Mouse (Mus musculus) stomach, embryonic 15.5 days (tissue): ENCODE data around the gene Rasl10a. TPM values are rescaled to one million over a fixed set of nuclear protein-coding genes. Genes with fewer than 3 reads are reported as not detected.

ENCODE experiments used
- ATAC-seq: fragments of 200-750 bp; cut with Nextera tagmentation; 2 replicates; pipeline ENCODE4 v1.8.0; 2017; ENCODE audit warnings: low read depth, moderate number of reproducible peaks, moderate TSS enrichment; ENCODE audit not compliant: insufficient read depth, low FRiP score
- H3K27ac ChIP-seq: fragments of 300-500 bp; sonication (generic); 2 replicates; pipeline ENCODE4 v1.5.1; 2015; ENCODE audit warnings: mild to moderate bottlenecking, inconsistent platforms
- H3K27me3 ChIP-seq: fragments of 300-500 bp; sonication (generic); replicated peaks from 2 replicates; pipeline ENCODE4 v1.6.1; 2015; ENCODE audit warnings: inconsistent platforms
- H3K36me3 ChIP-seq: fragments of 300-500 bp; sonication (generic); 2 replicates; pipeline ENCODE4 v1.6.1; 2015; ENCODE audit warnings: inconsistent platforms
- H3K4me1 ChIP-seq: fragments of 300-500 bp; sonication (generic); 2 replicates; pipeline ENCODE4 v1.6.1; 2015; ENCODE audit warnings: inconsistent platforms
- H3K4me2 ChIP-seq: fragments of 300-500 bp; sonication (generic); 2 replicates; pipeline ENCODE4 v1.6.1; 2015; ENCODE audit warnings: mild to moderate bottlenecking, inconsistent platforms
- H3K4me3 ChIP-seq: fragments of 300-500 bp; sonication (generic); replicated peaks from 2 replicates; pipeline ENCODE4 v1.5.1; 2015; ENCODE audit warnings: inconsistent platforms
- H3K9ac ChIP-seq: fragments of 300-500 bp; sonication (generic); 2 replicates; pipeline ENCODE4 v1.6.1; 2015; ENCODE audit warnings: inconsistent platforms
- H3K9me3 ChIP-seq: fragments of 300-500 bp; sonication (generic); 2 replicates; pipeline ENCODE4 v1.6.1; 2016; ENCODE audit warnings: inconsistent platforms
- WGBS: fragments of 180-500 bp; shearing (Covaris S2); methylation state at CpG from one replicate; pipeline ENCODE4 v1.1.7; 2015; 5-methylcytosine and 5-hydroxymethylcytosine counted together
- polyA plus RNA-seq: library from polyadenylated mRNA; unstranded; fragments of >200 nt; fragmentation: Nextera tagmentation; extraction: Ambion mirVana; gene quantifications from 2 replicates; pipeline ENCODE4 v1.2.1, GENCODE M21; 2015

Rasl10a gene
- 0.71 and 1.3 TPM in 2 replicates for polyA plus RNA-seq

DNA sequence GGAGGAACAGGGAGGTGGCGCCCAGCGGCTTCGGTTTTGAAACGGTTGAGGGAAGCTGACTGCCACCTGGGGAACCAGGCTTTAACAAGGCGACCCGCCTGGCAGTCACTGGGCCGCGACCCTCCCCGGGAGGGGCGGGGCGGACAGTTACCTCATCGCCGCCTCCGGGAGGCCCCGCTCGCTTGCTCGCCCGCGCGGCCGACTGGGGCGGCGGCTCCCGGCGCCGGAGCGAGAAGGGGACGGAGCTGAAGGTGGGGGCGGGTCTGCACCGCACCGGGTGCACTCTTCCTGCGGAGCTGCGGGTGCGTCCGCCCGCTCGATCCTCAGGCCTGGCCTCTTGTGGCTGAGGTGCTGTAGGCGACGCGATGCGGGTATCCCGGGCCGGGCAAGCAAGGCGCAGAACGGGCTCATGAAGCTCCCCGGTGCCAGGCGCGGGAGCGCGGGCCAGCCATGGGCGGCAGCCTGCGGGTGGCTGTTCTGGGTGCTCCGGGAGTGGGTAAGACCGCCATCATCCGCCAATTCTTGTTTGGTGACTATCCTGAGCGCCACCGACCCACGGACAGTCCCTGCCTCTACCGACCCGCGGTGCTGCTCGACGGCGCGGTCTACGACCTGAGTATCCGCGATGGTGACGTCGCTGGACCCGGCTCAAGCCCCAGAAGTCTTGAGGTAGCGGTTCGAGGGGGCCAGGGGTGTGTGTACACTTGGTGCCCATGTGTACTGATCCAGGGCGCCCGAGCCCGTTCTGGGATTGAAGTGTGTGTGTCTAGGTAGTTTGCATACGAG, at the start of gene Rasl10a:
Rasl10a (plus strand) TSS at position 273 of the 786 bp plus-strand sequence.
- H3K9ac ChIP-seq: 0 out of 2 replicates have a peak within 1 kb of the TSS, but pooled peaks have one; percentile 13
- WGBS: 2% methylated on average over 77 of the region's 77 CpGs
- peak within 1 kb of the TSS; percentile 48 for H3K4me3 ChIP-seq
- ATAC-seq: no peak
- peaks cover 53% of the 10 kb centered on the region for H3K4me1 ChIP-seq
- peak within 1 kb of the TSS; percentile 98 for H3K4me2 ChIP-seq
- no peaks in the 10 kb centered on the region for H3K36me3 ChIP-seq
- no peaks in the 10 kb centered on the region for H3K9me3 ChIP-seq
- H3K27ac ChIP-seq: no peak within 1 kb of the TSS
- peaks cover 59% of the 10 kb centered on the region for H3K27me3 ChIP-seq

DNA sequence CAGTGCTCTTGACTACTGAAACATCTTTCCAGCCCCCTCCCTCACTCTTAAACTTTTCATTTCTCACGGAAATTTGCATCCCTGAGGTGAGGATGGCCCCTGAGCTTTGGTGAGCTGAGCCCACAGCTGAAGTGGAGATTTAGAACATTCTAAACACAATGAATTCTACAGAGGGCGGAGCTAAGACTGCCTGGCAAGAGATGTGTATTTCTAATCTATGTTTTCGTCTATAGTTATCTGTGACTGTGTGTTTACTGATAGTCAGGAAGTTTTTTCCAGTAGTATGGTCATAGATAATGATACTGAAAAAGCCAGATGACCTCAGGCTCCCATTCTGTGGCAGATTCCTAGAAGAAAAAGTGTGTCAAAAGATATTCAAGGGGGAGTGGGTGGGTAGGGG, 49.1 kb upstream of the Rasl10a start:
- Histone ChIP-seq H3K9me3 (no peaks in the 10 kb centered on the region), H3K27me3 (no peaks in the 10 kb centered on the region), H3K27ac (no peak overlapping the region), H3K9ac (no peak overlapping the region), H3K36me3 (no peaks in the 10 kb centered on the region), H3K4me2 (no peak overlapping the region), H3K4me3 (no peak overlapping the region), H3K4me1 (peaks cover 3% of the 10 kb centered on the region; the same call in 1 of the 2 replicates)
- WGBS: 63% methylated on average over 3 of the region's 3 CpGs
- ATAC-seq: peak; percentile 63; the same call in 1 of the 2 replicates

DNA sequence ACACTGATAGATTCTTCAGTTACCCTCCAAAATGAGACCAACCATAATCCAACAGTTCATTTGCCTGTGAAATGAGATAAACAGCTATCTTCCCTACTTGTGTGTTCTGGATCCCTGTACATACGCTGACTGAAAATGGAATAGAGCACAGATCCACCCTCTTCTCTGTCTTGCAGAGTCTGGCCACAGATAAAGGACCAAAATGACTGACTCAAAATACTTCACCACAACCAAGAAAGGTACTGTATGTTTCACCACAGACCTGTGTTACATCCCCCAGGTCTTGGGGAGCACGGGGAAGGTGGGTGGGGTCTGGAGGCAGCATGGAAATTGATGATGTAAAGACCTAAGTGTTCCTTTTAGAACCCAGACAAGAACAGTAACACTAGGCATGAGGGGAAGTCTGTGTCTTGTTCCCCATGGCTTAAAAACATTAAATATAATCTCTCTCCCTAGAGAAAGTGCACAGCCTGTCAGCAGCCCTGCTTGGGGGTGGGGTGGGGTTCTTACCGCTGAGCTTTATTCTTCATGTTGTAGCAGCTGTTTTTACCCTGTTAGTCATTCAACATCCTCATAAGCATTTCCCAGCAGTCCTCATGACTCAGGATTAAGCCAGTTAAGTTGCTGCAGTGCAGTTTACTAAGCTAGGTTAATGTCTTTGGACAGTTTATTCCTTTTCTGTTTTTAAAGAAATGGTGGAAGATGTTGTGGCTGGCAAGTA, 48.4 kb upstream of the Rasl10a start:
- H3K4me2 ChIP-seq: no peak overlapping the region
- H3K4me1 ChIP-seq: peaks cover 3% of the 10 kb centered on the region; the same call in 1 of the 2 replicates
- H3K4me3 ChIP-seq: no peak overlapping the region
- no peaks in the 10 kb centered on the region for H3K27me3 ChIP-seq
- H3K36me3 ChIP-seq: peaks cover 4% of the 10 kb centered on the region; the same call in 1 of the 2 replicates
- H3K9ac ChIP-seq: no peak overlapping the region
- no peaks in the 10 kb centered on the region for H3K9me3 ChIP-seq
- ATAC-seq: peak; percentile 78; the same call in 1 of the 2 replicates
- H3K27ac ChIP-seq: no peak overlapping the region
- 75% methylated on average over 3 of the region's 3 CpGs for WGBS

DNA sequence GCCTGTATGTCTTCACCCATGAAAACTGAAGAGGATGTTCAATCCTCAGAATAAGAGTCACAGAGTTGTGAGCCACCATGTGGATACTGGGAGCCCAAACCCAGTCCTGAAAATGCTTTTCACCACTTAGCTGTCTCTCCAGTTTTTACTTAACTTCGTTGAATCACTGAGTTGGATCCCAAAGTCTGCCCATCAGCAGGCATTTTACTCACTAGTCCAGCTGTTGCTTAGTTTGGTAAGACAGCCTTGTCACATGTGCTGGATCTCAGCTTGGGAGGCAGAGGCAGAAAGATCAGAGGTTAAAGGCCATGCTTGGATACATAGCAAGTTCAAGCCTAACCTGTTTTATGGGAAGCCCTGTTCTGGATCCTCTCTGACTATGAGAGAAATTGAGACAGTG, 47.7 kb upstream of the Rasl10a start:
- Histone ChIP-seq H3K9me3 (no peaks in the 10 kb centered on the region), H3K4me1 (peaks cover 3% of the 10 kb centered on the region; the same call in 1 of the 2 replicates), H3K36me3 (peaks cover 4% of the 10 kb centered on the region; the same call in 1 of the 2 replicates), H3K9ac (no peak overlapping the region), H3K27me3 (no peaks in the 10 kb centered on the region), H3K27ac (no peak overlapping the region), H3K4me3 (no peak overlapping the region), H3K4me2 (no peak overlapping the region)
- ATAC-seq: no peak
- WGBS: 85% methylated on average over 1 of the region's 1 CpGs

DNA sequence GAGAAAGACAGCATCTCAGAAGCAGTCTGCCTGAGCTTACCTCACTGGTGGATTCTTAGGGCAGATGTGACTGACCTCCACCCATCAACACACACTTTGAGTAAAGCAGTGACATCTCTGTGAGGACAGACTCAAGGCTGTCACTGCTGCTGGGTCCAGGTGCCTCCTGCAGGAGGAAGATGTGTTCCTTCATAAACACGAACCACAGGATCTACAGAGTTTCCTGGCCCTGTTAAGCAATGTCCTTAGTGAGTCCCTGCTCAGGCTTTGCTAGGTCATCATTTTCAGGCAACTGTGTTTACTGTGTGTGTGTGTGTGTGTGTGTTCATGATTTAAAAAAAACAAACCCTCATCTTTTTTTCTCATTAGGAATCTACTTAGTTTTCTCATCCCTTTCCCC, 46.4 kb upstream of the Rasl10a start:
- peaks cover 3% of the 10 kb centered on the region; the same call in 1 of the 2 replicates for H3K4me1 ChIP-seq
- no peaks in the 10 kb centered on the region for H3K27me3 ChIP-seq
- H3K9ac ChIP-seq: no peak overlapping the region
- H3K36me3 ChIP-seq: peaks cover 10% of the 10 kb centered on the region
- ATAC-seq: no peak
- H3K27ac ChIP-seq: no peak overlapping the region
- H3K4me2 ChIP-seq: no peak overlapping the region
- no peaks in the 10 kb centered on the region for H3K9me3 ChIP-seq
- 68% methylated on average over 1 of the region's 1 CpGs for WGBS
- no peak overlapping the region for H3K4me3 ChIP-seq

DNA sequence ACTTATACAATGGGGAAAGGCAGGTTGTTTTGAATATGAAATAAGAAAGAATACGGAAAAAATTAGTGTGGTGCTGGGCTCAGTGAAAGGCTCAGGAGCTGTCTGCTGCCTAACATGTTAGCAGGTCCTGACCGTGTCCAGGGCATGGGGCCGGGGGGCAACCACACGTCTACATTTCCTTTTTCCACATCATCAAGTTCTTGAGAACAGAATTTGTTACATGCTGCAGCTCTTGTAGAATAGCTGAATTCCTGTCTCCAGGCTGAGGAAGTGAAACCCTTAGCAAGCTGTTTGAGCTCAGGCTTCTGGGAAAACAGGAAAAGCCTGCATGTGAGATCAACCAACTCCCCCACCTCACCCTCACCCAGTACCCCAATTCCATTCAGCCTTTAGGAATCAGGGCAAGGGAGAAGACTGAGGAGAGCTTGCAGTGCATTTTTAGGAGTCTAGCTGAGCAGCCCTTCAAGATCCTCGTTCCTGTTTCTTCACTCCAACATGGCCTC, 45.7 kb upstream of the Rasl10a start:
- no peaks in the 10 kb centered on the region for H3K27me3 ChIP-seq
- H3K9me3 ChIP-seq: no peaks in the 10 kb centered on the region
- H3K4me3 ChIP-seq: no peak overlapping the region
- no peak overlapping the region for H3K27ac ChIP-seq
- H3K4me1 ChIP-seq: peaks cover 3% of the 10 kb centered on the region; the same call in 1 of the 2 replicates
- ATAC-seq: no peak
- 84% methylated on average over 5 of the region's 5 CpGs for WGBS
- H3K4me2 ChIP-seq: no peak overlapping the region
- no peak overlapping the region for H3K9ac ChIP-seq
- peaks cover 17% of the 10 kb centered on the region for H3K36me3 ChIP-seq

DNA sequence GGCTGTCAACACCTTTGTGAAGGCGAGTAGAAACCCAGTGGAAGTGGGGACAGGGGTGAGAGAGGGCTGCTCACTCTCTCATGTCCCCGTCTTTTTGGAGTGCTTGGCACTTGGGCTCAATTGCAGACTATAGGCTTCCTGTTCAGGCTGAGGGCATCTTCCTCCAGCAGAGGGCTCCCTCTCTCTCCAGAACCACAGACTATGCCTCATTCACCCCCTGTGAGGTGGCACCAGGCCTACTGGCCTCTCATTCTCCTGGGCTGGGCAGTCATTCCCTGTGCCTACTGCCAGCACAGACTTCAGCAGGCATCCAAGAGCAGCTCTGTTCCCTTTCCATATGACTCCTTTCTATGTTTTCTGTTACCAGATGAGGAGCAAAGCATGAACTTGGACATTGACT, 42.2 kb upstream of the Rasl10a start:
- no peak overlapping the region for H3K4me3 ChIP-seq
- H3K9me3 ChIP-seq: no peaks in the 10 kb centered on the region
- H3K27me3 ChIP-seq: no peaks in the 10 kb centered on the region
- no peak overlapping the region for H3K9ac ChIP-seq
- H3K36me3 ChIP-seq: peaks cover 38% of the 10 kb centered on the region
- H3K4me2 ChIP-seq: no peak overlapping the region
- no peak for ATAC-seq
- H3K27ac ChIP-seq: no peak overlapping the region
- WGBS: 56% methylated on average over 2 of the region's 2 CpGs
- no peaks in the 10 kb centered on the region for H3K4me1 ChIP-seq

DNA sequence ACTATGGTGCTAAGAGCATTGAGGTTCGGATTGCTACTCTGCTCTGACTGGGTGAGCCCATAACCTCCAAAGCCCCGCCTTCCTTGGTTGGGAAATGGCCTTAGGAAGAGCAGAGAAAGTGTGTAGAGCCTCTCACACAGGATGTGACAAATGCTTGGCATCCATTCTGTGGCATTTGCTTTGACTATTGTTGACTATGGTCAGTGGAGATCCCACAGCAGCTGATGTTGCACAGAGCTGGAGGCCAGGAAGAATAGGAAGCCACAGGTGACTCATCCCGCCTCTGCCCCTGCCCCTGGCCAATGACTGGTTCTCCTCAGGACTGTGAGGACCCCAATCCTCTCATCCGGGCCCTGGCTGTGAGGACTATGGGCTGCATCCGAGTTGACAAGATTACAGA, 41.6 kb upstream of the Rasl10a start:
- no peak overlapping the region for H3K27ac ChIP-seq
- H3K9me3 ChIP-seq: no peaks in the 10 kb centered on the region
- no peak for ATAC-seq
- no peak overlapping the region for H3K4me2 ChIP-seq
- no peak overlapping the region for H3K9ac ChIP-seq
- H3K4me1 ChIP-seq: no peaks in the 10 kb centered on the region
- H3K27me3 ChIP-seq: no peaks in the 10 kb centered on the region
- WGBS: 94% methylated on average over 5 of the region's 5 CpGs
- no peak overlapping the region for H3K4me3 ChIP-seq
- peaks cover 38% of the 10 kb centered on the region for H3K36me3 ChIP-seq

GRCm38 (mm10) chr11:5017506-5017905, 40.4 kb upstream of the Rasl10a start:
- no peak overlapping the region for H3K9ac ChIP-seq
- WGBS: 69% methylated on average over 6 of the region's 6 CpGs
- no peaks in the 10 kb centered on the region for H3K27me3 ChIP-seq
- no peak overlapping the region for H3K27ac ChIP-seq
- H3K9me3 ChIP-seq: no peaks in the 10 kb centered on the region
- H3K4me2 ChIP-seq: no peak overlapping the region
- no peaks in the 10 kb centered on the region for H3K4me1 ChIP-seq
- H3K36me3 ChIP-seq: peaks cover 44% of the 10 kb centered on the region
- no peak overlapping the region for H3K4me3 ChIP-seq
- ATAC-seq: no peak

GRCm38 (mm10) chr11:5025108-5025507, 32.8 kb upstream of the Rasl10a start:
- peaks cover 41% of the 10 kb centered on the region for H3K36me3 ChIP-seq
- H3K9me3 ChIP-seq: no peaks in the 10 kb centered on the region

GRCm38 (mm10) chr11:5028228-5028627, 29.7 kb upstream of the Rasl10a start:
- WGBS: 95% methylated on average over 7 of the region's 7 CpGs

More at GRCm38 (mm10) chr11:5025108-5025507, 32.8 kb upstream of the Rasl10a start:
- no peak overlapping the region for H3K9ac ChIP-seq
- no peak overlapping the region for H3K27ac ChIP-seq
- H3K4me3 ChIP-seq: no peak overlapping the region
- H3K27me3 ChIP-seq: no peaks in the 10 kb centered on the region
- 90% methylated on average over 1 of the region's 1 CpGs for WGBS
- H3K4me2 ChIP-seq: no peak overlapping the region
- no peaks in the 10 kb centered on the region for H3K4me1 ChIP-seq
- no peak for ATAC-seq

DNA sequence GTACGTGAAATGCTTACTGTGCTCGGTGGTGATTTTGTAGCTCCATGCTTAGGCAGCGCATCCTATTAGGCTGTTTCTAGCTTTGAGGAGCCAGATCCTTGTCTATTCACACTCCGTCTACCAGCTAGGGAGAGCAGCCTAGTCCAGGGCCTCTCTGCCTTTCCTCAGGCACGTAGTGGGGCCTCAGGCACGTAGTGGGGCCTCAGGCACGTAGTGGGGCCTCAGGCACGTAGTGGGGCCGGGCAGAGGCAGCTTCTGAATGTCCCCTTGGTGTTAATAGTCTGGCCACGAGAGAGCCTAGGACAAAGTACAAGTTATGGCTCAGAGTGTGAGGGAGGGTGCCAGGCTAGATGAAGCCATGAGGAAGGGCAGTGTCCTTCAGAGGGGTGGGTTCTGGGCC, 25.2 kb upstream of the Rasl10a start:
- H3K4me3 ChIP-seq: no peak overlapping the region
- peaks cover 31% of the 10 kb centered on the region for H3K36me3 ChIP-seq
- H3K9ac ChIP-seq: no peak overlapping the region
- no peak overlapping the region for H3K27ac ChIP-seq
- no peaks in the 10 kb centered on the region for H3K27me3 ChIP-seq
- 92% methylated on average over 10 of the region's 10 CpGs for WGBS
- H3K4me2 ChIP-seq: no peak overlapping the region
- no peaks in the 10 kb centered on the region for H3K9me3 ChIP-seq
- no peak for ATAC-seq
- no peaks in the 10 kb centered on the region for H3K4me1 ChIP-seq

More at GRCm38 (mm10) chr11:5028228-5028627, 29.7 kb upstream of the Rasl10a start:
- Histone ChIP-seq H3K4me1 (no peaks in the 10 kb centered on the region), H3K4me3 (no peak overlapping the region), H3K36me3 (peaks cover 32% of the 10 kb centered on the region), H3K4me2 (no peak overlapping the region), H3K27me3 (no peaks in the 10 kb centered on the region), H3K9me3 (no peaks in the 10 kb centered on the region), H3K9ac (no peak overlapping the region), H3K27ac (no peak overlapping the region)
- no peak for ATAC-seq
